Mouse (Mus musculus) forebrain, embryonic 10.5 days (tissue): ENCODE measurements around the gene Nrg4. TPM values are rescaled to one million over a fixed set of nuclear protein-coding genes. Genes with fewer than 3 reads are reported as not detected.

Experiments
- DNase-seq: peaks from one replicate; pipeline ENCODE4 v3.0.0-alpha.2; 2017; ENCODE audit warnings: low spot score; ENCODE audit errors: extremely low spot score
- H3K27ac ChIP-seq: fragments of 300-500 bp; sonication (generic); 2 replicates; pipeline ENCODE4 v1.5.1; 2016; ENCODE audit warnings: mild to moderate bottlenecking
- H3K27me3 ChIP-seq: fragments of 300-500 bp; sonication (generic); 2 replicates; pipeline ENCODE4 v1.6.1; 2016; ENCODE audit warnings: mild to moderate bottlenecking; ENCODE audit not compliant: poor library complexity, severe bottlenecking
- H3K36me3 ChIP-seq: fragments of 300-500 bp; sonication (generic); replicated peaks from 2 replicates; pipeline ENCODE4 v1.6.1; 2016; ENCODE audit warnings: mild to moderate bottlenecking, moderate library complexity
- H3K4me1 ChIP-seq: fragments of 300-500 bp; sonication (generic); 2 replicates; pipeline ENCODE4 v1.6.1; 2016
- H3K4me3 ChIP-seq: fragments of 300-500 bp; sonication (generic); 2 replicates; pipeline ENCODE4 v1.5.1; 2016; ENCODE audit warnings: mild to moderate bottlenecking, moderate library complexity
- H3K9me3 ChIP-seq: fragments of 300-500 bp; sonication (generic); 2 replicates; pipeline ENCODE4 v1.6.1; 2016; ENCODE audit warnings: mild to moderate bottlenecking, moderate library complexity
- WGBS: fragments of 180-500 bp; shearing (Covaris S2); methylation state at CpG from one replicate; pipeline ENCODE4 v1.1.7; 2016; 5-methylcytosine and 5-hydroxymethylcytosine counted together
- polyA plus RNA-seq: library from polyadenylated mRNA; unstranded; fragments of >200 nt; fragmentation: Nextera tagmentation; extraction: Ambion mirVana; gene quantifications from 2 replicates; pipeline ENCODE4 v1.2.1, GENCODE M21; 2016

Gene Nrg4
- polyA plus RNA-seq, 1 experiment from 2014 or later: 0.73 TPM

GRCm38 (mm10) chr9:55170655-55171412 is 155.8 kb downstream of the Nrg4 start:
- 88% methylated on average over 7 of the region's 7 CpGs for WGBS
- Histone ChIP-seq H3K27me3 (no peaks in the 10 kb centered on the region), H3K27ac (no peak overlapping the region), H3K36me3 (peaks cover 43% of the 10 kb centered on the region), H3K4me1 (peaks cover 13% of the 10 kb centered on the region; the same call in 1 of the 2 replicates), H3K4me3 (no peak overlapping the region), H3K9me3 (no peaks in the 10 kb centered on the region)
- DNase-seq: no peak

Other genes starting within 250 kb of the Nrg4 start
- 35.4 and 37.0 TPM in 2 replicates for gene Ube2q2, start 178.0 kb downstream of the Nrg4 start, polyA plus RNA-seq
- 79.6 and 83.0 TPM in 2 replicates for gene Fbxo22, start 117.9 kb downstream of the Nrg4 start, polyA plus RNA-seq
- gene Tmem266, start 69 bp upstream of the Nrg4 start, polyA plus RNA-seq: 0.21 and 0.72 TPM in 2 replicates
- gene Etfa, start 185.4 kb upstream of the Nrg4 start, polyA plus RNA-seq: 162 and 165 TPM in 2 replicates
- 1.0 TPM in 2 replicates for gene Isl2, start 211.8 kb upstream of the Nrg4 start, polyA plus RNA-seq